Mouse (Mus musculus): Measurements from ENCODE around the gene Tmppe.

Gene Tmppe

GRCm38 (mm10) chr9:114446887-114447286 is 46.0 kb downstream of the Tmppe start:
- no peak for DNase-seq

DNA sequence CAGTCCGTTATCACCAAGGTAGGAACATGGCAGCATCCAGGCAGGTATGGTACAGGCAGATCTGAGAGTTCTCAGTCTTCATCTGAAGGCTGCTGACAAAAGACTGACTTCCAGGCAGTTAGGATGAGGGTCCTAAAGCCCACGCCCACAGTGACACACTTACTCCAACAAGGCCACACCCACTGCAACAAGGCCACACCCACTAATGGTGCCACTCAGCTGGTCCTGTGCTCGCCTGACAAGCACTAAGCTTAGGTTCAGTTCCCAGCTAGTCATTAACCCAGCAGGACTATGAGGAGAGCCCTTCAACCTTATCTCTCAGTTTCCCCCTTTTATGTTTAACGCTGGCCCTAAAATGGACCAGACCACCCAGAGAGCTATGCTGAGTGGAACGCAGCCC is 47.8 kb downstream of the Tmppe start:
- DNase-seq = no peak

DNA sequence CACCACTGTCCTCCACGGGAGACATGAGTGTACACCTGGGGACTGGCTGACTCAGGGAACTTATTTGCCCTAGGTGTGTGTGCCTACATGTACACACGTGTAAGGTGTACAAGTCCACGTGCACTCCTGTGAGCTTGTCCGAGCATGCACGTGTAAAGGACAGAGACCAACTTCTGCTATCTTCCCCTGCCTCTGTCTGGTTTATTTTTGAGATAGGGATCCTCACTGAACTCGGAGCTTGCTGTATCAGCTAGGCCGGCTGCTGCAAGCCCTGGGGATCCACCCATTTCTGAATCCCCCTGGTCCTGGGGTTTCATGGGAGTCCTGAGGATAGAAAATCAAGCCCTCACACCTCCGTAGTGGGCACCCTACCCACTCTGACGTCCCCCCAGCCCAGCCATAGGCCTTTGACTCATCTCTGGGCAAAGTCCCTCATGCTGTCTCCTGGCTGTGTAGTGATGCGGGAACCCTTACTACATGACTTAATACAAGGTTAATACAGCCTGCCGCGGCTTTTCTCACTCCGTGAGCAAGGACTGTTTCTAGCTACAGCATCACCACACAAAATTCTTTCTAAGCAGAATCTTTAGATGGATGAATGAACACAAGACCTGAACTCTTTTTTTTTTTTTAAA is 48.3 kb downstream of the Tmppe start:
- no peak for DNase-seq

- no peak for DNase-seq
These were observed 50.7 kb downstream of the Tmppe start for GRCm38 (mm10) chr9:114451615-114452014.

- no peak for DNase-seq
These were observed 51.5 kb downstream of the Tmppe start for GRCm38 (mm10) chr9:114452418-114452817.

- no peak for DNase-seq
These were observed 54.5 kb downstream of the Tmppe start for GRCm38 (mm10) chr9:114455420-114455819.
